Mouse (Mus musculus) heart, postnatal 0 days (tissue): Measurements from ENCODE around the gene D630039A03Rik. TPM values are rescaled to one million over a fixed set of nuclear protein-coding genes. Genes with fewer than 3 reads are reported as not detected.

Source experiments
- ATAC-seq: fragments of 200-750 bp; cut with Nextera tagmentation; 2 replicates; pipeline ENCODE4 v1.8.0; 2017; ENCODE audit warnings: low read depth, moderate number of reproducible peaks, moderate library complexity; ENCODE audit not compliant: insufficient read depth
- DNase-seq: peaks from one replicate; pipeline ENCODE4 v3.0.0-alpha.2; 2016; ENCODE audit warnings: low spot score
- H3K27ac ChIP-seq: fragments of 300-500 bp; sonication (generic); 2 replicates; pipeline ENCODE4 v1.5.1; 2014; ENCODE audit warnings: low read depth, mild to moderate bottlenecking
- H3K27me3 ChIP-seq: fragments of 300-500 bp; sonication (generic); 2 replicates; pipeline ENCODE4 v1.6.1; 2014; ENCODE audit warnings: low read length, mixed read lengths; ENCODE audit not compliant: control insufficient read depth, insufficient read depth
- H3K36me3 ChIP-seq: fragments of 300-500 bp; sonication (generic); replicated peaks from 2 replicates; pipeline ENCODE4 v1.6.1; 2014; ENCODE audit warnings: low read length, mixed read lengths; ENCODE audit not compliant: control insufficient read depth, insufficient read depth
- H3K4me1 ChIP-seq: fragments of 300-500 bp; sonication (generic); 2 replicates; pipeline ENCODE4 v1.6.1; 2014; ENCODE audit warnings: antibody characterized with exemption; ENCODE audit not compliant: control insufficient read depth, insufficient read depth
- H3K4me2 ChIP-seq: fragments of 300-500 bp; sonication (generic); 2 replicates; pipeline ENCODE4 v1.6.1; 2014; ENCODE audit warnings: low read depth, mild to moderate bottlenecking, low read length, moderate library complexity
- H3K4me3 ChIP-seq: fragments of 300-500 bp; sonication (generic); 2 replicates; pipeline ENCODE4 v1.5.1; 2014; ENCODE audit warnings: low read depth, low read length
- H3K9ac ChIP-seq: fragments of 300-500 bp; sonication (generic); replicated peaks from 2 replicates; pipeline ENCODE4 v1.6.1; 2014; ENCODE audit warnings: low read depth, low read length, mixed read lengths
- H3K9me3 ChIP-seq: fragments of 300-500 bp; sonication (generic); replicated peaks from 2 replicates; pipeline ENCODE4 v1.6.1; 2016; ENCODE audit warnings: low read length; ENCODE audit not compliant: control insufficient read depth
- CTCF ChIP-seq: IDR thresholded peaks from 2 replicates; pipeline ENCODE4 v1.5.1; 2016; ENCODE audit warnings: antibody characterized with exemption, control low read depth, low read depth
- EP300 ChIP-seq: IDR thresholded peaks from 2 replicates; pipeline ENCODE4 v1.6.1; 2016; ENCODE audit warnings: antibody characterized with exemption, low read depth
- WGBS: fragments of 180-500 bp; shearing (Covaris S2); extraction: QIAGEN DNeasy Blood & Tissue Kit; methylation state at CpG from one replicate; pipeline ENCODE4 v1.1.7; 2014; 5-methylcytosine and 5-hydroxymethylcytosine counted together
- polyA plus RNA-seq: library from polyadenylated mRNA; unstranded; fragments of >200 nt; fragmentation: Nextera tagmentation; extraction: Ambion mirVana; gene quantifications from 2 replicates; pipeline ENCODE4 v1.2.1, GENCODE M21; 2015
- total RNA-seq: library from RNA; depleted of rRNA; stranded (reverse); fragments of >200 nt; gene quantifications from 2 replicates; pipeline ENCODE4 v1.2.3, GENCODE M21; 2014; ENCODE audit warnings: low replicate concordance; rRNA removed

The D630039A03Rik gene
- not detected in 2 replicates for total RNA-seq
- 0.08 and 0.10 TPM in 2 replicates for polyA plus RNA-seq

- Histone ChIP-seq H3K9me3 (no peaks in the 10 kb centered on the region), H3K36me3 (no peaks in the 10 kb centered on the region), H3K4me1 (peaks cover 14% of the 10 kb centered on the region), H3K4me2 (peak within 1 kb of the TSS; percentile 52), H3K9ac (no peak within 1 kb of the TSS), H3K27me3 (no peaks in the 10 kb centered on the region), H3K27ac (no peak within 1 kb of the TSS), H3K4me3 (peak within 1 kb of the TSS; percentile 18)
- no peak for ATAC-seq
- WGBS, result 5% methylated on average over 9 of the region's 9 CpGs
- no peak for TF ChIP-seq CTCF
- TF ChIP-seq EP300, result no peak
- no peak for DNase-seq
These were observed at the start of gene D630039A03Rik for GRCm38 (mm10) chr4:57916201-57916661. Gene D630039A03Rik (minus strand): TSS chr4:57916297.

GRCm38 (mm10) chr4:57965516-57965915 is 49.4 kb upstream of the D630039A03Rik start:
- no peaks in the 10 kb centered on the region for H3K9me3 ChIP-seq
- no peaks in the 10 kb centered on the region for H3K4me1 ChIP-seq
- H3K27ac ChIP-seq, result no peak overlapping the region
- ATAC-seq (no peak), DNase-seq (no peak)
- H3K9ac ChIP-seq, result no peak overlapping the region
- WGBS, result 91% methylated on average over 4 of the region's 4 CpGs
- no peak overlapping the region for H3K4me2 ChIP-seq
- H3K36me3 ChIP-seq, result no peaks in the 10 kb centered on the region
- no peak overlapping the region for H3K4me3 ChIP-seq
- TF ChIP-seq EP300, result no peak
- no peaks in the 10 kb centered on the region for H3K27me3 ChIP-seq

GRCm38 (mm10) chr4:57964143-57964542 is 48.0 kb upstream of the D630039A03Rik start:
- no peaks in the 10 kb centered on the region for H3K4me1 ChIP-seq
- DNase-seq (no peak), ATAC-seq (no peak)
- H3K36me3 ChIP-seq, result no peaks in the 10 kb centered on the region
- TF ChIP-seq EP300 (no peak), CTCF (no peak)
- no peak overlapping the region for H3K4me3 ChIP-seq
- H3K27ac ChIP-seq, result no peak overlapping the region
- WGBS, result 43% methylated on average over 1 of the region's 1 CpGs
- no peak overlapping the region for H3K4me2 ChIP-seq
- H3K27me3 ChIP-seq, result no peaks in the 10 kb centered on the region
- no peaks in the 10 kb centered on the region for H3K9me3 ChIP-seq
- no peak overlapping the region for H3K9ac ChIP-seq

- no peaks in the 10 kb centered on the region for H3K36me3 ChIP-seq
- no peak overlapping the region for H3K4me3 ChIP-seq
- no peak for ATAC-seq
- DNase-seq, result no peak
- H3K4me2 ChIP-seq, result no peak overlapping the region
- no peaks in the 10 kb centered on the region for H3K9me3 ChIP-seq
- no peak overlapping the region for H3K27ac ChIP-seq
- H3K9ac ChIP-seq, result no peak overlapping the region
- 86% methylated on average over 8 of the region's 8 CpGs for WGBS
- peaks cover 18% of the 10 kb centered on the region for H3K4me1 ChIP-seq
- TF ChIP-seq EP300, result no peak
- no peak for TF ChIP-seq CTCF
- no peaks in the 10 kb centered on the region for H3K27me3 ChIP-seq
These were observed 43.0 kb upstream of the D630039A03Rik start for GRCm38 (mm10) chr4:57959056-57959455.

- WGBS, result 85% methylated on average over 9 of the region's 9 CpGs
These were observed 42.0 kb upstream of the D630039A03Rik start for GRCm38 (mm10) chr4:57958098-57958497.

More at GRCm38 (mm10) chr4:57958098-57958497, 42.0 kb upstream of the D630039A03Rik start:
- Histone ChIP-seq H3K4me1 (peaks cover 18% of the 10 kb centered on the region), H3K9ac (no peak overlapping the region), H3K4me3 (no peak overlapping the region), H3K27me3 (no peaks in the 10 kb centered on the region), H3K27ac (no peak overlapping the region), H3K36me3 (no peaks in the 10 kb centered on the region), H3K9me3 (no peaks in the 10 kb centered on the region), H3K4me2 (no peak overlapping the region)
- no peak for TF ChIP-seq EP300
- no peak for TF ChIP-seq CTCF
- DNase-seq, result no peak
- no peak for ATAC-seq
